Mouse (Mus musculus): Measurements from ENCODE around the gene Ctnna3.

DNA sequence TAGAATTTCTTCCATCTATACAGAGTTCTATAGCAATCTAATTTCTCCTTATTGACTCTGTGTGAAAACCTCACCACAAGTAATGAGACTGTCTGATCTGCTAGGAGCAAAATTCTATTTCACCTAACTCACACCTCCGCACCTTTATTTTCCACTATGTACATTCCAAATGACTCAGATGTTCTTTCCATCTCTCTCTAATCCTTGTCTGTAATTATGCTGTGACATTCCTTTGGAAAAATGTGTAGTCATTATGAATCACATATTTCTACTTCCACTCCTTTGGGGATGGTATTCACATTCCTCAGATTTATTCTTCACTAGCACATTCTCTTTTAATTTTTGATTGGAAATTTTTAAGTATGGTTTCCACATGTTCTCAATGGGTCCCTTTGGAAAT lies 1406.4 kb downstream of the Ctnna3 start:
- TF ChIP-seq POLR2A (IDR thresholded peaks at IDR 0.05; ENCODE audit: extremely low read depth, insufficient read depth, low read length) (no peak), CTCF (IDR thresholded peaks at IDR 0.05; ENCODE audit: extremely low read depth, insufficient read depth, low read length) (no peak)
